Mouse (Mus musculus): ENCODE data around the gene Nlrp3.

Nlrp3 gene

DNA sequence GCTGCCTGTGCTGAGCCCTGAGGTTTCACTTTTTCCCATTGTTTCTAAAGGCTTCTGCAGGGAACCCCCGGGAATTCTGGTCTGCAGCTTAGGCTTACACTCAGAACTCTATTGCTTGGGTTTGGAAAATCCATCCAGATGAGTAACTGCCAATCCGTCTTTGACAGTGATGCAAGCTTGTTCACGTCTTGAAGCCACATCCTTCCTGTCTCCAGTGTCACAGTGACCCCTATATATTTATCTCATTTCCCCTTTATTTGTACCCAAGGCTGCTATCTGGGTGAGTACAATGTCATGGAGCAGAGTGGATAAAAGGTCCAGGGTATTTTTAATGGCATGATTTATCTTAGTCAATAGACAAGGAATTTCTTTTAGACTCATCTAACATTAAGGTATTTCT lies at the start of gene Nlrp3:
TSS of gene Nlrp3 (plus strand) at position 245 of the 400 bp plus-strand sequence.
- ATAC-seq (ENCODE audit: low TSS enrichment): no peak

DNA sequence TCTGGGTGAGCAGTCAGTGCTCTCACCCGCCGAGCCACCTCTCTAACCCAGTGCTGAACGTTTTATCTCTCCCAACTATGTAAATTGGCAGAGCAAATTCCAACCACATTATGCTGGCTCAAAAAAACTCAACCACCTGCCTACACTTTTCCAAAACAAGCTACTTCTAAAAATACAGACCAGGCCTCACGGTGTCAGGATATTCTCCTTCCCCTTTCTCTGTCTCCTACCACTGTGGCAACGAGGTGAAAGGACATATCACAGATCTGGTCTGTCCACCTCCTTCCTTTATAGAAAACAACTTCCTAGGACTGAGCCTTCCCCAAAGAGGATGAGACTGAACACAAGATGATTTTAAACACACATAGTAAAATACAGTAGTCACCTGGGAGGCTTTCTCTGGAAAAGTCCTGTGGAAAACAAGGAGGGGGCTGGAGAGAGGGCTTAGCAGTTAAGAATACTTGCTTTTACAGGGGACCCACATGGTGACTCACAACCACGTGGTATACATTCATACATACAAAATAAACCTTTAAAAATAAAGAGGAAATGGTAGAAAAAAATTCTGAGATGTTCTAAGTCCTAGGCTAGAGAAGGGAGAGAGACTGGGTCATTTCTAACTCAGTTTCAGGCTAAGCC lies 44.6 kb upstream of the Nlrp3 start:
- peak; percentile 63 for ATAC-seq (ENCODE audit: low TSS enrichment)

DNA sequence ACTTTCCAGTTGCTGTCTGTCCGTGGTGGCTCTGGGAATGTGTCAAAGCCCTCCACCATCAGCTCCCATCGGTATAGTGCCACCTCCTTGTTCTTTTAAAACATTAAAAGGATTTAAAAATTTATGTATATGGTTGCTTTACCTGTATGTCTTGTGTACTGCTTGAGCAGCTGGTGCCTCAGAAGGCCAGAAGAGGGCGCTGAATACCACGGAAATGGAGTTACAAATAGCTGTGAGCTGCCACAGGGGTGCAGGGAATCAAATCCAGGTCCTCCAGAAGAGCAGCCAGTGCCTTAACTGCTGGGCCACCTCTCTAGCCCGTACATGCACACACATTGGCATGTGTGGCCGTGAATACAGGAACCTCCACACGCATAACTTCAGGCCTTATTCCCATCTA lies 43.6 kb upstream of the Nlrp3 start:
- no peak for ATAC-seq (ENCODE audit: low TSS enrichment)

DNA sequence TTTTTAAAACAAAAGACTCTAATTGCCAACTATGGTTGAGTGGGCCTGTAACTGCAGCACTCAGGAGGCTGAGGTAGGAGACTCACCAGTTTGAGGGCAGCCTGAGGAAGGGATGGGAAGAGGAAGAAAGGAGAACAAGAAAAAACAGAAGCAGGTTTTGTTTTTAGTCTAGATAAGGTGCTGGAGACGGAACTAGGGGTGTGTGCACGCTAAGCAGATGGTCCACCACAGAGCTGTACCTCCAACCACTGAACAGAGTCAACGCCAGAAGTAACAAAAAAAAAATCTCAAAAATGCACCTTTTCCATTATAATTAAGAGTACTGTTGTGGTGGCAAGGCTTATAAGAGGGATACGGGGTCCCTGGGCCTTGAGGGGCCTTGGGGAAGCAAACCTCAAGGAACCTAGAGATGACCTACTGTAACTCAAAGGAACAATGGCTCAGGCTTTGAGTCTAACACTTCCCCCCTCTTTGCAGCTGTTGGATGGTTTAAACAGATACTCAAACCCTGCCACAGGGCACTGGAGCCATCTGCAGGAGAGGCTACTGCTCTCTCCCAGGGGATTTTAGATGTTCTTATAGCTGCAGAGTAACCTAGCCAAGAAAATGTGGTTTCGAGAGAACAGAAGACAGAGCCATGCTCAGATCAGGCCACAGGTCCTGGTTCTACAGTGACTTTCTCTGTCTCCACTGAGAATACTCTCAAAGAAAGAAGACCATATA lies 39.2 kb upstream of the Nlrp3 start:
- ATAC-seq (ENCODE audit: low TSS enrichment): no peak

DNA sequence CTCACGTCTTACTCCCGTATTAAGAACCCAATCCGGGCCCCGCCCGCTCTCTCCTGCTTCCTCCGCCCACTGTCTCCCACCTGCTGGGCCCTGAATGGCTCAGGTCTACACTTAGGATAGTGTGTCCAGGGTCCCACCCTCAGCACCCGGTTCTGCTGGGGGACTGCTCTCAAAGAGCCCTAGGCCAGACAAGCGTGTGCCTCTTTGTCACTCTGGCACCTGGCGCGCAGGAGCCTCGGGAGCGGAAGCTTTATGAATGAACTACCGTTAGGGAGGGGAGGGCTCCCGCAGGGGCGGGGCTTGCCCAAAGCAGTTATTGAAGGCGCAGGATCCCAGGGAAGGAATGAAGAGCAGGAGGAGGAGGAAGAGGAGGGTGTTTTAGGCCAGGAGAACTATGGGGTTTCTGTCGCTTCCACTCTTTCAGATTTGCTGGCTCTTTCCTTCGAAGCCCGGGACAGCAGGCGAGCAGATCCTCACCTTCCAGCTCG lies 36.0 kb upstream of the Nlrp3 start:
- peak; percentile 60 for ATAC-seq (ENCODE audit: low TSS enrichment)

DNA sequence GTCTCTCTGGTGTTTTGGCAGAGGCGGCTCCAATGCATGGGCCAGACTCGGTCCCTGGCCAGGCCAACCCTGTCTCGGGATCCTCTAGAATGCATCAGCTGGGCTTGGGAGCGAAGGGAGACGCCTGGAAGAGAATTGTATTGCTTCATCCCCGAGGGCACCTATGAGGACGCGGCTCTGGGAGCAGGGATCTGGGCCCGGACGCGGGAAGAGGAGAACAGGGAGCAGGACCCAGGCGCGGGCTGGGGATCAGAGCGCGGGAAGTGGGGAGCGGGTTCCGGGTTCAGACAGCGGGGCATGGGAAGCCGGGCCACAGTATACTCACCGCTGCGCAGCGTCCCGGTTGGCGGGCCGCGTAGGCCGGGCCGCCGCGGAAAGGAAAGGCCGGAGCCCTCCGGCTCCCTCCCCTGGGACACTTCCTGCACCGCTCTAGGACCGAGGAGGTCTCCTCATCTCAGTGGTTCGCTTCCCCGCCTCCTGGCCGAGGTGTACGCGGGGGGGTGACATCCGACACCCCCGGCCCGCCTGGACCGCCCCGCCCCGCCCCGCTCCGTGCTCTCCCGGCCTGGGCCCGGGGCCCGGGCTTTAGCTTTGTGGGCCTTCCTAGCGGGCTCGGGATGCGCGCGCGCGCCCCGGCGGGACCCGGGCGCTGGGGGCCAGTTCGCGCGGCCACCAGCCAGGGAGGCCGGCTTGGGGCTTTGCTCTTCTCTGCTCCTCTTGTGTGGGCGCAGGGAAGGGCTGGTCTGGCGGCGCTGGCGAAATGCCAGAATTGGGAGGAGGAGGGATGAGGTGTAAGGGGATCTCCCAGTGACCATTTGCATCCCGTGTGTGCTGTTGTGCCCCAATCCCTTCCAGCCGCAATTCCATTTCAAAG lies 35.3 kb upstream of the Nlrp3 start:
- ATAC-seq (ENCODE audit: low TSS enrichment): peak; percentile 56

DNA sequence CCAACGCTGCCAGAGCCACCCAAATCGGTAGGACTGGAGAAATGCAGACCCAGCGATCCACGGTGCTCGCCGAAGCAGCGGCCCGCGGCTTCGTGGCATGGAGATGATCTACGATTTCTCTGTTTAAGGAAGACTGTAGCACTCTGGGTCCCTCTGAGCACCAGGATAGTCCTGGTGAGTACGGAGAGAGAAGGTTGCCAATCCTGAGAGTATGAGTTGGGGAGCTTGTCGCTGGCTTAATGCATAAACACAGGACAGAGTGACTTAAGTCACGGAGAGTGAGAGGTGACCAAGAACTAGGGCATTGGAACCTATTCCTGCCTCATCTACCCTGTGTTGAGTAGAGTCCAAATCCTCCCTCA lies 34.7 kb upstream of the Nlrp3 start:
- ATAC-seq (ENCODE audit: low TSS enrichment): peak; percentile 38

DNA sequence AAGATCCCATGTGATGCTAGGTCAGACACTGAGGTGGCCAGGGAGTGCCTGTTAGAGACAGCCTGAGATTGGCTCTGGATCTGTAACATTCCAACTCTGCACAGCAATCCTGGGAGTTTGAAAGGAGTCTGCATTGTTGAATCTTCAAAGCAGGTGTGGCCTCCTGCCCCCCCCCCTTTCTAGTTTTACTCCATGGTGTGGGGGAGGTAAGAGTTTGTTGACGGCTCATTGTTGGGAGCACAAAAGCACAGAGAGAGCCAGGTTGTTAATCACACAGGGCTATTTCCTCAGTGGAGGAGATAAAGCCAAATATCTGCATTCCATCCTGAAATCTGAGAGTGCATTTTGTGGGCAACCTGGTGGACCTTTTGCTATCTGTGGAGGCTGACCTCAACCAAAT lies 29.8 kb upstream of the Nlrp3 start:
- no peak for ATAC-seq (ENCODE audit: low TSS enrichment)

DNA sequence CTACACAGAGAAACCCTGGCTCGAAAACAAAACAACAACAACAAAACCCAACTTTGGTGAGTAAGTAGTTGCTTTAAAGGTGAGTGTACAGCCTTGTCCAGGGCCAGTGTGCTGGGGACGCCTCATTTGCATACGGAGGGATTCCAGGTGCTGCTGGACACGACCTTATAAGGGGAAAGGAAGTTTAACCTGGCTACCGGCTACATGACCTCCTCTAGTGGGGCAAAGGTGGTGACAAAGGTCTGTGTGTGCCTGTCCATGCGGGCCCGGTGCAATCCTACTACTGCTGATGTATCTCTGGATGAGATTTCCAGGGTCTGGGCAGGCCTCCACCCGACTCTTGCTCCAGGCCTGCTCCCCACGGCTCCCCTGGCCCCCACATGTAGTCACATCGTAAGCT lies 28.6 kb upstream of the Nlrp3 start:
- no peak for ATAC-seq (ENCODE audit: low TSS enrichment)

DNA sequence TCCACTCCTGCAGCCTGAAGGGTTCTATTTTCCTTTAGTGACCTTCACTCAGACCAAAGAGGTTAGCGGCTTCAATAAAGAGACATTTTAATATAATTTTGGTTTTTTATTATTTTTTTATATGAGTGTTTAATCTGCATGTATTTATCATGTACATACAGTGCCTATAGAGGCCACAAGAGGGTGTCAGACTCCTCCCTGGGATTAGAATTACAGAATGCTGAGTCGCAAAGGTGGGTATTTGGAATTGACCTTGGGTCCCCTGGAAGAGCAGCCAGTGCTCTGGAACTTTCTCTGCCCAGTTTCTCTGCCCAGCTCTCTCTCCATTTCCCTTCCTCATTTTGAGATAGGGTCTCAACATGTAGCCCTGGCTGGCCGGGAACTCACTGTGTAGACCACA lies 27.8 kb upstream of the Nlrp3 start:
- no peak for ATAC-seq (ENCODE audit: low TSS enrichment)

DNA sequence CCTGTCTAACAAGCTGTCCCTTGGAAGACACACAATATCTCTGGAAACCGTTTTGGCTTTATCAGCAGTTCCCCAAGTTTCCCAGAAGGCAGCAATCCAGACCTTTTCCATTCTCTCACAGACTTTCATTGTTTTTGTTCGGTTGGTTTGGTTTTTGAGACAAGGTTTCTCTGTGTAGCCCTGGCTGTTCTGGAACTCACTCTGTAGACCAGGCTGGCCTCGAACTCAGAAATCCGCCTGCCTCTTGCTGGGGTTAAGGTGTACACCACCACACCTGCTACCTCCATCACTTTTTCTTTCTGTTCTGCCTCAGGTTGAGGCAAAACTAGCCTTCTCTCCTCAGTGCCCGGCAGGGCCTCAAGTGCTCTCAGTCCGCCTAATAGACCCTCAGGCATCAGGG lies 27.0 kb upstream of the Nlrp3 start:
- no peak for ATAC-seq (ENCODE audit: low TSS enrichment)

DNA sequence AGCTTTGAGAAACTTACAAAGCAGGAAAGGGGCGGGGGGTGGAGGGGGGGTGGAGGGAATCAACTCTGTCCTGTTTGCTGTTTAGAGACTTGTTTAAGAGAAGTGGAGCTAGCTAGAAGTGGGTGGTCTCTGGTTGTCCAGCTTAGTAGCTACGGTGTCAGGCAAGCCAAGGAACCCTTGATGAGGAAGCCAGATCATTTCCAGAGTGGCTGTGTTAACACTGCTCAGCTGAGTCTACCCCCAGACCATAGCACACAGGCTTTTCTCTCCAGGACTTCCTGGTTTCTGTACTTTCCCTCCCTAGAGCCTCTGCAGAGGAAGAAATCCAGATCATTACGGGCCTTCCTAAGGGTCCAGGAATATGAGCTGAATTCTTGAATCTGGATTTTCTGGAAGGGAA lies 26.6 kb upstream of the Nlrp3 start:
- ATAC-seq (ENCODE audit: low TSS enrichment): no peak

DNA sequence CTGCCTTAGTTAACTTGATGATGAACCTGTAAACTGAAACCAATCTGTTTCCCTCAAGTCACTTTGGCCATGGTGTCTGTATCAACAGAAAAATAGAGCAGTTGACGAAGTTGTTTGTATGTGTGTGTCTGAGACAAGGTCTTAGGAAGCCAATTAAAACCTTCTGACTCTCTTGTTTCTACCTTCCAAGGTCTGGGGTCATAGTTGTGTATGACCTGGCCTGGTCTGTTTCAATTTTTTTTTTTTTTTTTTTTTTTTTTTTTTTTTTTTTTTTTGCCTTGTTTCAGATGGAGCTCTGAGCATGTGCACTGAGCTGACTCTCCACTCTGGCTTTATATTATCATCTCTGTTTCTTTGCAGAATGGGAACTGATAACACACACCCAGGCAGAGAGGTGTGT lies 23.9 kb upstream of the Nlrp3 start:
- ATAC-seq (ENCODE audit: low TSS enrichment): no peak

DNA sequence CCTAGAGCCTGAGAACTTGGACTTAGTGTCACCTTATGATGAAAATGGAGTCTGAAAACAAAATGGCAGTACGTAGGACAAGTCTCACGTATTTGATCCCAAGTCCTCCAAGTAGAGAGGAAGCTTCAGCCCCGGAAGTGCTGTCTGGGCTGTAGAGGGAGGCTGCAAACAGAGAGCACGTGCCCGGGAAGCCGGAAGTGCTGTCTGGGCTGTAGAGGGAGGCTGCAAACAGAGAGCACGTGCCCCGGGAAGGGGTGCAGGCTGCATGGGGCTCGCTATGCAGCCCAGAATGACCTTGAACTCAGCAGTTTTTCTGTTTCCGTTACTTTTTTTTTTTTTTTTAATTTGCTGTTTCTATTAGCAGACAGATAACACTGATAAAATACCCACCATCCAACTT lies 23.1 kb upstream of the Nlrp3 start:
- no peak for ATAC-seq (ENCODE audit: low TSS enrichment)

DNA sequence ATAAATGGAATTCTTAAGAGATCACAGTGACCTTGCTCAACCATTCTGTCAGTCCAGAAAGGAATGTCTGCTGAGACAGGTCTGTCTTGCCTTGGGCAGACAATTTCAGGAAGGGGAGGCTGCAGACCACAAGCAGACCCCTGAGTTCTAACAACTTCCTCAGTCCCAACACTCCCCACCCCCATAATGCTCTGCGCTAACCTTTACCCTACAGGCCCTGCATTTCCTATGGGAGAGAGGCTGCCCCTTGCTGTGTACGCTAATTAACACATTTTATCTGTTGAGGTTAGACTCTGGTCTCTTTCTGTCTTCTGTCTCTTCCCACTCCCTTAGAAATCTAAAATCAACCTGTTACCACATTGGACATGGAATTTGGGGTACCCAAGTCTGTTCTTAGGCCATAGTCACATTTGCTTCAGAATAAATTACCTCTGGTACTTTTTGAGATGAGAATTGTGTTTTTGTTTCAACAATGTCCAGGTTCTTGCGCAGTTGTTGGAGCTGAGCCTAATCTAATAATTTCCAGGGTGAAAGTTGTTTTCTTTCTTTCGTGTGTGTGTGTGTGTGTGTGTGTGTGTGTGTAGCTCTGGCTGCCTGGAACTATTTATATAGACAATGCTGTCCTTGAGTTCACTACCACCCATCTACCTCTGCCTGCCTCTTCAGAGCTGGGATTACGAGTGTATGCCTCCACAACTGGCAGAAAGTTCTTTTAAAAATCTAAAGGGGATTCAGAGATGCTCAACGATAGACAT lies 21.4 kb upstream of the Nlrp3 start:
- ATAC-seq (ENCODE audit: low TSS enrichment): no peak

DNA sequence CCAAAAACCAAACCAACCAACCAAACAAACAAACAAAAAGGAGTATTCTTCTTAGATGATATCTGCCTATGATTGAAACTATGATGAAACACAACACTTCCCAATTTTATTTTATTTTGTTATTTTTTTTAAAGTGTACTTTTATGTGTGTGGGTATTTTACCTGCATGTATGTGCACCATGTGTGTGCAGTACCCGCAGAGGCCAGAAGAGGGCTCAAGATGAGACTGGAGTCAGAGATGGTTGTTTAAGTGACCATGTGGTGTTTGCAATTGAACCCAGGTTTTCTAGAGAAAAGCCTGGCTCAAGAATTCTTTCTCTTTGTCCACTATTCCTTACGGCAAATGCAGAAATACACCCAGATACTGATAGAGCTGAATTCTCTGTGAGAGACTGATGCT lies 17.2 kb upstream of the Nlrp3 start:
- ATAC-seq (ENCODE audit: low TSS enrichment): no peak

DNA sequence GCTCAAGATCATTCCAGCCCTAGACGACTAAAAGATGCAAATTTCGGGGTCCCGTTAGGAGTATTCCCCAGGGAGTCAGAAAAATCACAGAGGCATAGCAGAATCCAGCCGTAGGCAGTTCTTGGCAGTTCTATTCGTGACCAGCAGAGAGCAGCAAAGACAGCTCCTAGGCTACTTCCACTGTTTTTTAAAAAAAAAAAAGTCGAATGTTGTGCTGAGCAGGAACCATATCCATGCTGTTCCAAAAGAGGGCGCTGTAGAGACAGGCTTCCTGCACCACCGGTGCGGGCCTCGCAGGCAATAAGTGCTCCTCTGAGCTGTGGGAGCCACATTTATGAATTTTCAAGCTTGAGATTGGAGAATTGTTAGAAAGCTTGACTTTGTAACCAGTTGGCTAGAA lies 16.1 kb upstream of the Nlrp3 start:
- ATAC-seq (ENCODE audit: low TSS enrichment): peak; percentile 93

DNA sequence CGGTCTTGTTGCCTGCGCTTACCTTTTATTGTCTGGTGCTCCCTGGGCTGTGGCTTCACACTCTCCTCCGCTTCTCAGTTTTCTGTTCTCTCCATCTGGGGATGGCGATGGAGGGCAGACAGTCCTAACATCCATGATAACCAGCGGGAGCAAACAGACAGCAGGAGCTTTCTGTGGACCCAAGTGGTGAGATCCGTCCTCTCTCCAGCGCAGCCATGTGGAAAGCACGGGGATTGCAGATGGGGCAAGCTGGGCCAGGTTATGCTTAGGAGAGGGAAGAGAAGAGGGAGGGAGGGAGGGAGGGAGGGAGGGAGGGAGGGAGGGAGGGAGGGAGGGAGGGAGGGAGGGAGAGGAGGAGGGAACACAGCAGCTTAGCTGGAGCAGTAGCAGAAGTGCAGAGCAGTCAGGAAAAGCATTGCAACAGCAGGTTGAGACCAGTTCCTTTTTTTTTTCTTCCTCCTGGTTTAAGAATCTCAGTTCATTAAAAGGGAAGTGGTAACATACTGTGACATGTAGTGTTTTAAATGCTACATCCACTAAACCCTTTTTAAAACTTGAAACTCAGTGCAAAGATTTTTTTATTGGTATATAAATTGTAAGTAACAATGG lies 14.8 kb upstream of the Nlrp3 start, which contains the start of gene Zkscan17:
TSS of gene Zkscan17 (minus strand) at position 280 of the 609 bp plus-strand sequence.
- no peak for ATAC-seq (ENCODE audit: low TSS enrichment)

DNA sequence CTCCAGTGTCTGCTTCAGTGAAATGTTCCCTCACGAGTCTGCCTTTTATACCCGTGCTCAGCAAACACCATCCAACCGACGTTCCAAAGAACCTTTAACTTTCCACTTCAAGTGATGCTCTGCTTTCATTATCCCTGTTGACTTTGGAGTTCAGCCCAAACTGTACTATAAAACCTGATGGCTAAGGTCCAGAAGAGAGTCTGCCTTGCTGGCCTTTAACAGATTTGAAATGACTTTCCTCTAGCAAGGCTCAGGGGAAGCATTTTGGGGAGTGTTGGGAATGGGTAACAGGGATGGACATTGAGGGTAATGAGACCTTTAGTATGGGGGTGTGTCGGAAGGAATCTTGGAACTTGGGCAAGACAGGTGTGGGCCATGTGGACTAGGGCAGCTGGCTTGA lies 11.1 kb upstream of the Nlrp3 start:
- no peak for ATAC-seq (ENCODE audit: low TSS enrichment)

DNA sequence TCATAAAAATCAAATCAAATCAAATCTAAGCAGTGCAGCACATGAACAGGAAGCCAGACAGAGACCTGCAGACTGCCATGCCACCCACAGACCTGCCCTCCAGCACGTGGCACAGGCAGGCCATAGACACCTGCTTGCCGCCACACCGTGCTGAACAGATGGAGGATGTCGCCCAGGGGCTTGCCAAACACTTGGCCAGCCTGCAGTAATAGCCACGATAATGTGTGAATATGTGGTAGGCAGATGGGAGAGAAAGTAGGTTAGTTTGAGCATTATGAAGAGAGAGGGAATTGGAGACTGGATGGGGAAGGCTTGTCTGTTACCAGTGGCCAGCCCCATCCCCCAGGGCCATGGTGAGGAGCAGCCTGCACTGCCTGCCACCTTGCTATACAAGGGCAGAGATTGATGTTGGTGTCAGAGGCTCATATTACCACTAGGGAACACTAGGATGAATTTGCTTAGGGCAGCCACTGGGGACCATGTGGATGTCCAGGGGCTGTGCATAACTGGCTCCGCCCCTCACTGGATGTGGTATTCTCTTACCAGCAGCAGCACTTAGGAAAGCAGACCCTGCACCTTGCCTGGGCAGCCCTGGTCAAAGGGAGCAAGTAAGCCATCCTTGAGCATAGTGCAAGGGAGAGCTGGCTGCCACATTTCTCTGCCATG lies 10.4 kb upstream of the Nlrp3 start:
- ATAC-seq (ENCODE audit: low TSS enrichment): peak; percentile 65; the same call in 1 of the 2 replicates

DNA sequence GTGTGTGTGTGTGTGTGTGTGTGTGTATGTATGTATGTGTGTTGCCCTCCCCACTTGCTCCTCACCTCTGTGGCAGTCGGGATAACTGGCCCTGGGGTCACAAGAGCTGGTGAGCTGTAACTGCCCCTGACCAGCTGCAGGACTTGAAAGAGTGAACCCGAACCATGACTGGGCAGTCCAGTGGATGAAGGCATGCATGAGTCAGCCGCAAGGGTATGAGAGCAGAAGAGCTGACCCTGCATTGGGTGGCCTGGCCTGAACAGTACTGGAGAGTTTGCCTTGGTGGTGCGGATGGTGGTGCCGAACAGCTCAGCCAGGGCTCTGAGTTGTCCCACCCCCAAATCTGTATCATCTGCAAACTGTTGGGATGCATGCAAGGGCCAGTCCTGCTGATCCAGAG lies 9.8 kb upstream of the Nlrp3 start:
- ATAC-seq (ENCODE audit: low TSS enrichment): no peak

Data from frontal cortex, adult (tissue).